Mouse (Mus musculus) NIH3T3 (cell line): ENCODE measurements around the gene Dok1.

Source experiments
- DNase-seq: peaks from one replicate; pipeline ENCODE4 v3.0.0-alpha.2; 2012; ENCODE audit warnings: low read depth

Dok1 gene

GRCm38 (mm10) chr6:83033249-83034185 lies at the start of gene Dok1, which contains the start of gene Loxl3:
Dok1 (minus strand) TSS chr6:83033471.
Loxl3 (plus strand) TSS chr6:83034173.
- DNase-seq: peak; percentile 93

GRCm38 (mm10) chr6:83080210-83080609 lies 46.9 kb upstream of the Dok1 start:
- DNase-seq: no peak

GRCm38 (mm10) chr6:83078324-83078858 lies 45.1 kb upstream of the Dok1 start:
- peak; percentile 99 for DNase-seq

- peak; percentile 85 for DNase-seq
Observed at GRCm38 (mm10) chr6:83077630-83078323, 44.5 kb upstream of the Dok1 start, which contains the start of gene Pcgf1. Pcgf1 (plus strand) TSS chr6:83077869.

- DNase-seq: peak; percentile 55
Observed at GRCm38 (mm10) chr6:83074979-83075378, 41.7 kb upstream of the Dok1 start.

GRCm38 (mm10) chr6:83071220-83071619 lies 37.9 kb upstream of the Dok1 start:
- DNase-seq: no peak

GRCm38 (mm10) chr6:83070311-83071219 lies 37.3 kb upstream of the Dok1 start:
- no peak for DNase-seq

GRCm38 (mm10) chr6:83070247-83070310 lies 36.8 kb upstream of the Dok1 start, which contains the start of gene Tlx2:
Tlx2 (minus strand) TSS chr6:83070293.
- no peak for DNase-seq

GRCm38 (mm10) chr6:83069488-83070246 lies 36.4 kb upstream of the Dok1 start:
- DNase-seq: no peak

GRCm38 (mm10) chr6:83068706-83069487 lies 35.6 kb upstream of the Dok1 start:
- no peak for DNase-seq

- no peak for DNase-seq
Observed at GRCm38 (mm10) chr6:83068221-83068620, 35.0 kb upstream of the Dok1 start.

- peak; percentile 58 for DNase-seq
Observed at GRCm38 (mm10) chr6:83066441-83066840, 33.2 kb upstream of the Dok1 start.

- no peak for DNase-seq
Observed at GRCm38 (mm10) chr6:83065995-83066394, 32.7 kb upstream of the Dok1 start.

GRCm38 (mm10) chr6:83058725-83059124 lies 25.5 kb upstream of the Dok1 start:
- DNase-seq: no peak

- DNase-seq: no peak
Observed at GRCm38 (mm10) chr6:83057790-83058189, 24.5 kb upstream of the Dok1 start, which contains the start of gene Dqx1. Dqx1 (plus strand) TSS chr6:83057844.

- peak; percentile 68 for DNase-seq
Observed at GRCm38 (mm10) chr6:83054871-83055431, 21.7 kb upstream of the Dok1 start, which contains the start of gene Htra2. Htra2 (minus strand) TSS chr6:83055273.

GRCm38 (mm10) chr6:83054074-83054851 lies 21.0 kb upstream of the Dok1 start, which contains the start of gene Aup1:
Aup1 (plus strand) TSS chr6:83054521.
- peak; percentile 100 for DNase-seq

GRCm38 (mm10) chr6:83053136-83053960 lies 20.1 kb upstream of the Dok1 start:
- peak; percentile 73 for DNase-seq
